In the genomic region with DNA sequence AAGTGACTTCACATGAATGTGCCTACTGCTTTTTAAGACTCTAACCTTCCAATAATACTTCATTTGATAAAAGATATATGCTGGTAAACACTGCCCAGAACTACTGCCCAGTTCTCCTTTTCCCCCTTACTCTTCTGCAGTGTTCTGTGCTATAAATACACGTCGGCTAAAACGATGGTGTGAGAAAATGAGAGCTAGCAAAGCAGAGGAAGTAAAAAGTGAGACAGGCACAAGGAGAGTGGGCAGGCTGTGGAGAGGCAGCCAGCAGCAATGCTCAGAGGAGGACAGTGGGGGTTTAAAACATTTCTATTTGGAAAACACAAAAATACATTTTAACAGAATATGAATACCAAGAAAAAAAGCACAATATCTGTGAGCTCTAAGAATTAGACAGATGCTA, we compare ENCODE assay signal across 16 mouse cellular contexts. TPM values are rescaled to one million over a fixed set of nuclear protein-coding genes. Genes with fewer than 3 reads are reported as not detected.
A peak's percentile ranks its signal among the peaks of the same experiment; 100 is the strongest.
DNase-seq lines count a peak whose midpoint lies in the region; ATAC-seq and TF ChIP-seq lines count a peak whose summit lies in the region.
"Had no signal": no experiment of that assay in that cellular context is flagged by ENCODE, and none has a peak within 500 bp of the region (broad histone marks: within the 10 kb centered on the region; RNA-seq: fewer than 3 reads in every experiment).

No protein-coding gene starts in this region.

- WGBS in heart, adult 2 months, result 7% methylated on average over 3 of the region's 3 CpGs

- H3K9ac ChIP-seq in heart, adult 2 months (ENCODE audit: low read depth, low read length), result no peak overlapping the region
- H3K9ac ChIP-seq: embryonic facial prominence, embryonic 13.5 days; hindbrain, embryonic 12.5 days; intestine, embryonic 15.5 days; liver, embryonic 12.5 days had no signal

- no peak for DNase-seq in heart, adult 2 months
- no peak for DNase-seq in heart, postnatal 25 days (ENCODE audit: low spot score)
- peak; percentile 49 for DNase-seq in layer of hippocampus, adult 9-10 months (ENCODE audit: low spot score)
- no peak for DNase-seq in layer of hippocampus, postnatal 10 days (ENCODE audit: low spot score in 2 of 2)
- peak; percentile 54 to 64 for DNase-seq in left cerebral cortex, postnatal 36 days (ENCODE audit: low spot score in 2 of 2)
- no peak for DNase-seq in testis, postnatal 10 days (ENCODE audit: low spot score)
- DNase-seq: adrenal gland, postnatal 10 days; cerebellum, postnatal 25 days had no signal

- no peaks in the 10 kb centered on the region for H3K27me3 ChIP-seq in heart, adult 2 months (ENCODE audit: control insufficient read depth, insufficient read depth, low read length)
- H3K27me3 ChIP-seq: embryonic facial prominence, embryonic 13.5 days; hindbrain, embryonic 12.5 days; intestine, embryonic 15.5 days; liver, embryonic 12.5 days; megakaryocyte, embryonic 14.5 days had no signal

- intact Hi-C loops in heart, adult 2 months (cut with DNase I), result loop anchor here (2.0 to 5.0 kb wide), 2 partner anchors 24 to 55 kb away; no protein-coding TSS in a partner anchor
- intact Hi-C loops in heart, postnatal 25 days (cut with DNase I), result loop anchor here (5.0 kb wide), 1 partner anchor 55 kb away; no protein-coding TSS in a partner anchor
- intact Hi-C loops in left cerebral cortex, postnatal 36 days (cut with DNase I), result no loop called here

- TF ChIP-seq POLR2A in heart, adult 2 months (IDR thresholded peaks at IDR 0.05; ENCODE audit: insufficient read depth, low read depth, low read length), result no peak
- TF ChIP-seq POLR2A in bone marrow macrophage, adult 2 months (IDR thresholded peaks at IDR 0.05; ENCODE audit: borderline replicate concordance, low read depth, low read length), result no peak

- H3K4me3 ChIP-seq in heart, adult 2 months, result no peak overlapping the region
- H3K4me3 ChIP-seq in bone marrow macrophage, adult 2 months (ENCODE audit: insufficient read depth, low read length), result no peak overlapping the region
- H3K4me3 ChIP-seq: embryonic facial prominence, embryonic 13.5 days; forebrain, embryonic 10.5 days; hindbrain, embryonic 12.5 days; intestine, embryonic 15.5 days; liver, embryonic 12.5 days; megakaryocyte, embryonic 14.5 days had no signal

- H3K27ac ChIP-seq in heart, adult 2 months, result peak overlapping the region; percentile 44
- H3K27ac ChIP-seq in bone marrow macrophage, adult 2 months (ENCODE audit: insufficient read depth, low read depth, low read length), result peak overlapping the region; percentile 25; the same call in 1 of the 2 replicates
- H3K27ac ChIP-seq: embryonic facial prominence, embryonic 13.5 days; forebrain, embryonic 10.5 days; hindbrain, embryonic 12.5 days; intestine, embryonic 15.5 days; liver, embryonic 12.5 days had no signal

- no peaks in the 10 kb centered on the region; the same call in 1 of the 2 replicates for H3K79me2 ChIP-seq in heart, adult 2 months (replicated peaks; ENCODE audit: control insufficient read depth, insufficient read depth, low read length)

- H3K36me3 ChIP-seq in heart, adult 2 months (ENCODE audit: control insufficient read depth, insufficient read depth, low read length), result peaks cover 33% of the 10 kb centered on the region

- no peak for ATAC-seq in cerebellum, adult (ENCODE audit: insufficient number of reproducible peaks, low FRiP score, low TSS enrichment)
- ATAC-seq: intestine, embryonic 15.5 days; liver, embryonic 12.5 days had no signal

- peaks cover 23% of the 10 kb centered on the region for H3K4me1 ChIP-seq in heart, adult 2 months (ENCODE audit: control insufficient read depth, insufficient read depth, low read length)
- peaks cover 33% of the 10 kb centered on the region for H3K4me1 ChIP-seq in bone marrow macrophage, adult 2 months (ENCODE audit: control insufficient read depth, insufficient read depth, low read length)
- H3K4me1 ChIP-seq: embryonic facial prominence, embryonic 13.5 days; hindbrain, embryonic 12.5 days; intestine, embryonic 15.5 days had no signal

- TF ChIP-seq CTCF in heart, adult 2 months (IDR thresholded peaks at IDR 0.05), result no peak
- TF ChIP-seq CTCF in bone marrow macrophage, adult 2 months (IDR thresholded peaks at IDR 0.05; ENCODE audit: low read depth, low read length), result no peak

- no peak for TF ChIP-seq EP300 in heart, adult 2 months (IDR thresholded peaks at IDR 0.05; ENCODE audit: insufficient read depth, low read depth, low read length)

RNA-seq across cellular contexts. Expression of a gene that starts 26.6 kb away (rescaled TPM):
- total RNA-seq in heart, adult 2 months (2021), result 10 to 100 TPM; 19.6 to 25.0 TPM
- polyA plus RNA-seq in heart, adult 2 months (2012; rRNA removed), result 38.1 and 47.3 TPM in 2 replicates
- total RNA-seq in heart, postnatal 25 days (2021), result 10 to 100 TPM; 21.7 to 24.2 TPM
- total RNA-seq in layer of hippocampus, postnatal 10 days (2021), result 10 to 100 TPM; 12.4 to 13.2 TPM
- polyA plus RNA-seq in bone marrow macrophage, adult 2 months (2012; ENCODE audit: insufficient read depth, insufficient read length, missing spikeins), result 218 and 241 TPM in 2 replicates
- 10 to 100 TPM; 11.1 to 13.0 TPM for total RNA-seq in left cerebral cortex, postnatal 36 days (2021)

RNA-seq across cellular contexts. Expression of a gene that starts 31.8 kb away (rescaled TPM):
- total RNA-seq in heart, adult 2 months (2021), result 10 to 100 TPM; 22.6 to 32.3 TPM
- polyA plus RNA-seq in heart, adult 2 months (2012; rRNA removed), result 23.9 and 32.2 TPM in 2 replicates
- 10 to 100 TPM; 28.3 to 33.3 TPM for total RNA-seq in heart, postnatal 25 days (2021)
- total RNA-seq in layer of hippocampus, postnatal 10 days (2021), result 100 to 1,000 TPM; 214 to 235 TPM
- 0.73 and 1.2 TPM in 2 replicates for polyA plus RNA-seq in bone marrow macrophage, adult 2 months (2012; ENCODE audit: insufficient read depth, insufficient read length, missing spikeins)
- total RNA-seq in left cerebral cortex, postnatal 36 days (2021), result 100 to 1,000 TPM; 172 to 210 TPM

RNA-seq across cellular contexts. Expression of a gene that starts 41.9 kb away (rescaled TPM):
- total RNA-seq in heart, adult 2 months (2021), result 10 to 100 TPM; 13.0 to 14.8 TPM
- 11.2 and 17.8 TPM in 2 replicates for polyA plus RNA-seq in heart, adult 2 months (2012; rRNA removed)
- 10 to 100 TPM; 15.9 to 17.0 TPM for total RNA-seq in heart, postnatal 25 days (2021)
- total RNA-seq in layer of hippocampus, postnatal 10 days (2021), result 10 to 100 TPM; 36.5 to 39.1 TPM
- polyA plus RNA-seq in bone marrow macrophage, adult 2 months (2012; ENCODE audit: insufficient read depth, insufficient read length, missing spikeins), result 14.5 and 15.5 TPM in 2 replicates
- 10 to 100 TPM; 32.1 to 38.1 TPM for total RNA-seq in left cerebral cortex, postnatal 36 days (2021)

Comparison
In these comparisons a context has a peak if more than half of its experiments do, and no peak if none do; other contexts are left out.
1. DNase-seq: peak in layer of hippocampus, adult 9-10 months (single experiment) and left cerebral cortex, postnatal 36 days (2 of 2); none in heart, adult 2 months (0 of 2), heart, postnatal 25 days (single experiment), layer of hippocampus, postnatal 10 days (0 of 2) and testis, postnatal 10 days (single experiment).
2. RNA of a gene that starts 31.8 kb away (total RNA-seq): 214 to 235 TPM in layer of hippocampus, postnatal 10 days and 172 to 210 TPM in left cerebral cortex, postnatal 36 days; 28.3 to 33.3 TPM in heart, postnatal 25 days and 22.6 to 32.3 TPM in heart, adult 2 months; every median in the first group is over 4 times any median in the second.